Mouse (Mus musculus): Measurements from ENCODE around the gene Prss1. TPM values are rescaled to one million over a fixed set of nuclear protein-coding genes. Genes with fewer than 3 reads are reported as not detected.

Prss1 gene
- polyA plus RNA-seq (2015; fragmentation: Nextera tagmentation; extraction: Ambion mirVana): not detected in 2 replicates

GRCm38 (mm10) chr6:41458632-41459031 lies at the start of gene Prss1:
TSS of gene Prss1 (plus strand) at chr6:41458932.

GRCm38 (mm10) chr6:41446045-41446444 lies 12.7 kb upstream of the Prss1 start, which contains the start of gene Gm10334:
TSS of gene Gm10334 (minus strand) at chr6:41446145.

Other genes starting within 250 kb of the Prss1 start
- not detected in 2 replicates for gene Try4, start 156.7 kb upstream of the Prss1 start, polyA plus RNA-seq (2015; fragmentation: Nextera tagmentation; extraction: Ambion mirVana)
- not detected in 2 replicates for gene Try5, start 142.1 kb upstream of the Prss1 start, polyA plus RNA-seq (2015; fragmentation: Nextera tagmentation; extraction: Ambion mirVana)
- not detected in 2 replicates for gene Try10, start 104.8 kb upstream of the Prss1 start, polyA plus RNA-seq (2015; fragmentation: Nextera tagmentation; extraction: Ambion mirVana)
- gene Prss3, start 81.3 kb upstream of the Prss1 start, polyA plus RNA-seq (2015; fragmentation: Nextera tagmentation; extraction: Ambion mirVana): not detected in 2 replicates
- not detected in 2 replicates for gene Gm5771, start 66.6 kb upstream of the Prss1 start, polyA plus RNA-seq (2015; fragmentation: Nextera tagmentation; extraction: Ambion mirVana)
- not detected in 2 replicates for gene Gm10334, start 12.8 kb upstream of the Prss1 start, polyA plus RNA-seq (2015; fragmentation: Nextera tagmentation; extraction: Ambion mirVana)
- gene Prss2, start 62.9 kb downstream of the Prss1 start, polyA plus RNA-seq (2015; fragmentation: Nextera tagmentation; extraction: Ambion mirVana): 0.22 TPM in 1 of 2 replicates, not detected in the other
- gene Ephb6, start 146.6 kb downstream of the Prss1 start, polyA plus RNA-seq (2015; fragmentation: Nextera tagmentation; extraction: Ambion mirVana): 12.8 and 17.1 TPM in 2 replicates
- 0.19 and 0.27 TPM in 2 replicates for gene Trpv6, start 177.5 kb downstream of the Prss1 start, polyA plus RNA-seq (2015; fragmentation: Nextera tagmentation; extraction: Ambion mirVana)
- 0.11 TPM in 1 of 2 replicates, not detected in the other for gene Trpv5, start 221.8 kb downstream of the Prss1 start, polyA plus RNA-seq (2015; fragmentation: Nextera tagmentation; extraction: Ambion mirVana)
- gene Llcfc1, start 225.5 kb downstream of the Prss1 start, polyA plus RNA-seq (2015; fragmentation: Nextera tagmentation; extraction: Ambion mirVana): not detected in 2 replicates
- 2.8 and 4.3 TPM in 2 replicates for gene Kel, start 245.4 kb downstream of the Prss1 start, polyA plus RNA-seq (2015; fragmentation: Nextera tagmentation; extraction: Ambion mirVana)

All from adrenal gland, postnatal 0 days (tissue).